Mouse (Mus musculus): Measurements from ENCODE around the gene Zfp386.

Gene Zfp386

DNA sequence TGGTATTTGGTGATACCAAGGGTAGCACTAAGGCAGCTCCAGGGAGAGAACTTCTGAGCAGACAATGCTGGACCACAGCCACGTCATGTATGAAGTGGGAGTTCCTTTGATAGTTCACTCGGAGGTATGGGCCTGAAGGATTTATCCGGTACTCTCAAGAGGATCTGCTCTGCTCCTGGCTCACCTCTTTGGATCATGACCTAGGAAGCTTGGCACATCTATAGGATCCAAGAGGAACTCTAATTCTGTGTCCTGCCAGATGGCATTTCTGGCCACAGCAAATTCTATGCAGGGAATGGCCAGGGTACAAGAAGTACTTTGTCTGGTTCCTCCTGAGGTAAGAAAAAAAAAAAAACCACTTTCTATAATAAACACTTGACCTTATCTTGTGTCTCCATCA lies 42.3 kb downstream of the Zfp386 start:
- no peak for DNase-seq (ENCODE audit: low spot score in 2 of 2)

DNA sequence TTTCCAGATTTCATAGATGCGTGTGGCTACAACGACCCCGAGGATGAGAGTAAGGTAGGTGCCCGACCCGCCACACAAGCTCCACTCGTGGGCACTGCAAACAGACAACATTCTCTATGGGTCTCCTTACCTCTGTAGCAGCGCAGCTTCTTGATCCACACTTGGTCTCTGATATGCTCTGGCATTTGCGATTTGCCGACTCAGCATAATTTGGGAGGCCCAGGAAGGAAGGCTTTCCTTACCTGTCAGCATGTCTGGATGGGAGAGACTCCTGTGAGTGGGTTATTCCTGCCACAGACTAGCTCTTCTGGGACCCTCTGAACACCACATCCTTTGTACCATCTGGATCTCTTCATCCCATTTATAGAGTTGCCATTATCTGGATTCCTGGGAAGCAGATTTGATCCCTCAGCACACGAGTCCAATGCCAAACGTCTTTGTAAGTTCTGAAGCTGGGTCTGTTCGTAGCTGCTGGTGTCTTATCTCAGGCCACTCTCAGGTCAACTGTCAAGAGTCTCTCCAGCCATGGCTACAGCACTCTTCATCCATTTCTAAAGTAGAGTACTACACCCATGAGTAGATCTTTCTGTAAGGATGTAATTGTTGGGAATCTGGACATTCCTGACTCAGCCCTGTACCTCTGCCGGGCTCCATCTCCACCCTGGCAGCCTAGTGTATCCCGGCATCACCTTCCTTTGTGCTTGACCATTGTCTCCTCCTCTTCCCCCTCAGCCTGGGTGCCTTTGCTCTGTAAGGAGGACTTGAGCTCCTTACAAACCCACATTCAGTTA lies 47.4 kb downstream of the Zfp386 start:
- DNase-seq (ENCODE audit: low spot score in 2 of 2) = no peak

DNA sequence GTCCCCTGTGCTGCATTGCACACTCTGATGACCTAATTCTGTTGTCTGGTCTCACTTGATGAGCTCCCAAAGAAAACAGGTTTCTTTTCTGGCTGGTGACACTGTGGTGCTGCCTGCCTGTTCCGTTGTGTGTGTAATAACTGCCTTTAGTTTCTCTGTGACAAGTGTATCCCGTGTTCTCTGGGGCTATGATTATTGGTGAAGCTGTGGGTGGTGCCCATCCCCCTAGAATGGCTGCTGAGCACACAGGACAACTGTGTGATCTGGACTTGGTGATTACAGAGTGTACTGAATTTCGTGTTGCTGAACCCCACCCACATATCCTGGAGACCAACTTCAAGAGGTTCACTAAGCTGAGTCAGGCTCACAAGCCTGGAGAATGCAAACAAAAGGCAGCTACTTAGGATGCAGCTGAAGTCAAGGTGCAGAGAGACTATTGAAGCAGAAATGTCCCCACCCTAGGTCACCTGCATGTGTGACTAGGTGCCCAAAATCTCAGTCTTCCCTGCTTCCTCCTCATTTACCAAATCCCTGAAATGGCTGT lies 48.9 kb downstream of the Zfp386 start:
- DNase-seq (ENCODE audit: low spot score in 2 of 2) = no peak

GRCm38 (mm10) chr12:116097166-116097565 lies 49.6 kb downstream of the Zfp386 start:
- DNase-seq (ENCODE audit: low spot score in 2 of 2) = no peak

DNA sequence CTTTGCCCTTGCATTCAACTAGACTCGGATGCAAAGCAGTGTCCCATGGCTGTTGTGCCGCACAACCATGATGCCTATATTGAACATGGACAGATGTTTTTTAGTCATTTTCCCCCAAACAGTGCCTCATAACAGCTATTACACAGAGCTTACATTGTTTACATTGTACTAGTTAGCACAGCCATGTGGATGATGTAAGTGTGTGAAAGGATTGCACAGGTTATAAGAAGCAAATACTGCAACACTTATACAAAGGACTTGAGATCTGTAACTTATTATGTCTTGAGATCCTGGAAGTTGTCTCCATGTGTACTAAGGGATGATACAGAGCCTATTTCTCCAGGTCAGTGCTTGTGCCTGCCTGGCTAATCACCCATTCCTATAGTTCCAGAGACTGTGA lies 54.4 kb downstream of the Zfp386 start:
- no peak for DNase-seq (ENCODE audit: low spot score in 2 of 2)

- no peak for DNase-seq (ENCODE audit: low spot score in 2 of 2)
These were observed 62.2 kb downstream of the Zfp386 start for GRCm38 (mm10) chr12:116109451-116110353.

DNA sequence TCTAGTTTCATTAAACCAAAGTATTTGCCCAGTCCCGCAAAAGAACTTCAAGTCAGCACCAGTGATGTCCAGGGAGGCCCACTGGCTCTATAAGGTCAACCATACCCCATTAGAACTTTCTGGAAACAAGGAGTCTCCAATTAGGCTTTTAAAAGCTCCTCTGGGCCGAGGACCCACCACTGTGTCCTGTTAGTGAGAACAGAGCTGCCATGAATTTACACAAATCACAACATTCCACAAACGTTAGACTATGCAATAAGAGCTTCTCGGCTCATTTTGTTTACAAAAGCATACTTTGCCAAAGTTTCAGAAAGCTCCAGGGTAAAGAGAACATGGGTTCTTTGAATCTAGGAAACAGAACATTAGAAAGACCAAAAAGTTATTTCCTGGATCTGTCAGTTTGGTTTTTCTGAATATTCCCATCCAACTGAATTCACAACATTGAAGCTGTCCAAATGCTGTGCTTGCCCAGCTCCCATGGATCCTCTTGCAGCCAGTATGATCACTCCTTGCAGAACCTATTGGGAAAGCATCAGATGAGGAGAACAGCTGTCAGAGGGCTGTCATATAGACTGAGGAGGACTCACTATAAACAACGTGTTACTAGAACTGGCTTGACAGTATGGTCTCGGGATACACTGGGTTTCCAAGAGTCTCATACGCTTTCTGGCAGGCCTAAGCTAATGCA lies 63.6 kb downstream of the Zfp386 start:
- no peak for DNase-seq (ENCODE audit: low spot score in 2 of 2)

Measured in spleen, postnatal 14 days (tissue).